Mouse (Mus musculus) stomach, embryonic 15.5 days (tissue): ENCODE measurements around the gene Ube2g2. TPM values are rescaled to one million over a fixed set of nuclear protein-coding genes. Genes with fewer than 3 reads are reported as not detected.
A peak's percentile ranks its signal among the peaks of the same experiment; 100 is the strongest.

Experiments used
- ATAC-seq: fragments of 200-750 bp; cut with Nextera tagmentation; 2 replicates; pipeline ENCODE4 v1.8.0; 2017; ENCODE audit warnings: low read depth, moderate number of reproducible peaks, moderate TSS enrichment; ENCODE audit not compliant: insufficient read depth, low FRiP score
- H3K27ac ChIP-seq: fragments of 300-500 bp; sonication (generic); 2 replicates; pipeline ENCODE4 v1.5.1; 2015; ENCODE audit warnings: mild to moderate bottlenecking, inconsistent platforms
- H3K27me3 ChIP-seq: fragments of 300-500 bp; sonication (generic); replicated peaks from 2 replicates; pipeline ENCODE4 v1.6.1; 2015; ENCODE audit warnings: inconsistent platforms
- H3K36me3 ChIP-seq: fragments of 300-500 bp; sonication (generic); 2 replicates; pipeline ENCODE4 v1.6.1; 2015; ENCODE audit warnings: inconsistent platforms
- H3K4me1 ChIP-seq: fragments of 300-500 bp; sonication (generic); 2 replicates; pipeline ENCODE4 v1.6.1; 2015; ENCODE audit warnings: inconsistent platforms
- H3K4me2 ChIP-seq: fragments of 300-500 bp; sonication (generic); 2 replicates; pipeline ENCODE4 v1.6.1; 2015; ENCODE audit warnings: mild to moderate bottlenecking, inconsistent platforms
- H3K4me3 ChIP-seq: fragments of 300-500 bp; sonication (generic); replicated peaks from 2 replicates; pipeline ENCODE4 v1.5.1; 2015; ENCODE audit warnings: inconsistent platforms
- H3K9ac ChIP-seq: fragments of 300-500 bp; sonication (generic); 2 replicates; pipeline ENCODE4 v1.6.1; 2015; ENCODE audit warnings: inconsistent platforms
- H3K9me3 ChIP-seq: fragments of 300-500 bp; sonication (generic); 2 replicates; pipeline ENCODE4 v1.6.1; 2016; ENCODE audit warnings: inconsistent platforms
- WGBS: fragments of 180-500 bp; shearing (Covaris S2); methylation state at CpG from one replicate; pipeline ENCODE4 v1.1.7; 2015; 5-methylcytosine and 5-hydroxymethylcytosine counted together
- polyA plus RNA-seq: library from polyadenylated mRNA; unstranded; fragments of >200 nt; fragmentation: Nextera tagmentation; extraction: Ambion mirVana; gene quantifications from 2 replicates; pipeline ENCODE4 v1.2.1, GENCODE M21; 2015

The Ube2g2 gene
- polyA plus RNA-seq, 1 experiment from 2014 or later = 73.3 TPM

DNA sequence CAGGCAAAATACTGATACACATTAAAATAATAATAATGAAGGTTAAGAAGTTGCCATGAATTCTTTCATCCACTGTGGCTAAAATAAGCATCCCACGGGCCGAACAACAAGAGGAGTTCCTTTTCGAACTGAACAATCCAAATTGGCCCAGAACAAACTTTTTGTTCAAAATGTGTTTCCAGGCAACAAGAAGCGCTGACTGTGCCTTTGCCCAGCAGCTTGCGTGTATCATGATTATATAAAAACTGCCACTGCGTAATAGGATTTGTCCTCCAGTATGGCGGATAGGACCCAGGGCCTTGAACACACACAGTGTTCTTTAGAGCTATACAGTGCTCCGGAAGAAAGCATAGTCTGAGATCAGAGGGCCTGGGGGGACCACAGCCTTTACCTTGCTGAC, 13.5 kb upstream of the Ube2g2 start:
- ATAC-seq = no peak
- Histone ChIP-seq H3K4me2 (no peak overlapping the region), H3K9me3 (no peaks in the 10 kb centered on the region), H3K4me1 (peaks cover 19% of the 10 kb centered on the region), H3K27me3 (no peaks in the 10 kb centered on the region), H3K27ac (no peak overlapping the region), H3K4me3 (no peak overlapping the region), H3K9ac (no peak overlapping the region), H3K36me3 (peaks cover 26% of the 10 kb centered on the region)
- WGBS = 86% methylated on average over 8 of the region's 8 CpGs

DNA sequence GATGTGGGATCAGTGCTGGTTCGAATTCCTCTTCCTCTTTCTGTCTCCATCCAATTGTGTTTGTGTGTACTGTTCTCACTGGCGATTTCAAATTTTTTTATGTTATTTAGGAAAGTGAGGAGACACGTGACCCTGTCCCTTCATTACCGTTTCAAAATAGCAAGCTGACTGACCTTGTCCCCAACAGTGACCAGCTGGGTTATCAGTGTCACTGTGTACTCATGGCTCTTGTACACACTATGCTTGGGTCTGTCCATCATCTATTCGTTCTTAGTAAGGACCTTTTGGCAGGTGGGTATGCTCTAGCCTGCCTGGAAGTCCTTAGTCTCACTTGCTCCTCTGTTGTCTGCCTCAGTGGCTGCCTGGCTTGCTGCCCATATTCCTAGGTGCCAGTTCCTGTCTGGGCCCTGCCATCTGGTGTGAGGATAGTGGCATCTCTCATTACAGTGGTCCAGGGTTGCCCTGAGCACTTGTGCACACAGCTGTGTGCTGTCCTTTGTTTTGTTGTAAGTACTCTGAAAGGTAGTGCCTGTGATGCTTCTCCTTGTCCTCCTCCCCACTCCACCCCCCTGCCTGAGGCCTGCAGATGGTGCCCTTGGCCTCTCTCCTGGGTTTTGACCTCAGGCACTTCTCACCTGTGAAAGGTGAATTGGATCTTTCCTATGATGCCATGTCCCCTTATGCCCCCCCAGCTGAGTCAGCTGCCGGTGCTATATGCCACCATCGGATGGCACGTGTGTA, 11.7 kb upstream of the Ube2g2 start:
- WGBS = 79% methylated on average over 8 of the region's 8 CpGs
- Histone ChIP-seq H3K9me3 (no peaks in the 10 kb centered on the region), H3K36me3 (peaks cover 38% of the 10 kb centered on the region), H3K27me3 (no peaks in the 10 kb centered on the region), H3K4me1 (peaks cover 19% of the 10 kb centered on the region), H3K9ac (no peak overlapping the region), H3K4me2 (no peak overlapping the region), H3K4me3 (no peak overlapping the region), H3K27ac (no peak overlapping the region)
- no peak for ATAC-seq

DNA sequence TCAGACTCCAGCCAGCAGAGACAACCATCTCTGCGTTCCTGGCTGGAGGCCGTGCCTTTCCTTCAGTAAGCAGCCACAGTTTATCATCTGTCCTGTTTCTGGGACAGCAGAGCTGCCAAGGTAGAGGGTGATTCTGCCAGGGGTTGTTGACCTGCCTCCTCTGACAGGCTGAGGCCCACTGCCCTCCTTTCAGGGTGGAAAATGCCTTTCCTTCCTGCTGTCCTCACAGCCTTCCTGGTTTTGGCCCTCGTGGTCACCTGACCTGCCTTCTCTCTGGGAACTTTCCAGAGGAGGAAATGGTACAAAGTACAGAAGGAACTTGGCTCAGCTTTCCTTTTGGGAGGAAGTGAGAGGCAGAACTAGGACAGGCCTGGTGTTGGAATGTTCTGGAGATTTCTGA, 8.7 kb upstream of the Ube2g2 start:
- H3K4me2 ChIP-seq = no peak overlapping the region
- ATAC-seq = peak; percentile 21; the same call in 1 of the 2 replicates
- H3K27me3 ChIP-seq = no peaks in the 10 kb centered on the region
- H3K27ac ChIP-seq = peak overlapping the region; percentile 65; the same call in 1 of the 2 replicates
- no peaks in the 10 kb centered on the region for H3K9me3 ChIP-seq
- no peak overlapping the region for H3K9ac ChIP-seq
- no peak overlapping the region for H3K4me3 ChIP-seq
- 81% methylated on average over 3 of the region's 3 CpGs for WGBS
- H3K36me3 ChIP-seq = peaks cover 55% of the 10 kb centered on the region
- 0 out of 2 replicates have a peak, but pooled peaks cover 4% of the 10 kb centered on the region for H3K4me1 ChIP-seq

DNA sequence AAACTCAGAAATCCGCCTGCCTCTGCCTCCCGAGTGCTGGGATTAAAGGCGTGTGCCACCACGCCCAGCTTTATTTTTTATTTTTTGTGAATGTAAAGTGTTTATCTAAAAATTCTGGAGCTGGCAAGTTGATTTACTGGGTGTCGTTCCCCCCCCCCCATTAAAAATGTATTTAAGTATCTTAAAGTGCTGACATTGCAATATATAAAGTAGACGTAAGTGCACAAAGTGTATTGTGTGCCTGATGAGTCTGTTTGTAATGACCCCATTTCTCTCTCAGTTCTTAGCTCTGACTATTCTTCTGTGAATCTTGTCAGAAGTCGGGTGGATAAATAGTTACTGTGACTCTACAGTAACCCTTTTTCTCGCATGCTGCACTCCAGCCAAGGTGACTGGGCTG, 6.4 kb upstream of the Ube2g2 start:
- Histone ChIP-seq H3K9ac (no peak overlapping the region), H3K27me3 (no peaks in the 10 kb centered on the region), H3K4me1 (no peaks in the 10 kb centered on the region), H3K27ac (no peak overlapping the region), H3K4me3 (no peak overlapping the region), H3K4me2 (no peak overlapping the region), H3K9me3 (no peaks in the 10 kb centered on the region), H3K36me3 (peaks cover 45% of the 10 kb centered on the region)
- 88% methylated on average over 8 of the region's 8 CpGs for WGBS
- no peak for ATAC-seq

DNA sequence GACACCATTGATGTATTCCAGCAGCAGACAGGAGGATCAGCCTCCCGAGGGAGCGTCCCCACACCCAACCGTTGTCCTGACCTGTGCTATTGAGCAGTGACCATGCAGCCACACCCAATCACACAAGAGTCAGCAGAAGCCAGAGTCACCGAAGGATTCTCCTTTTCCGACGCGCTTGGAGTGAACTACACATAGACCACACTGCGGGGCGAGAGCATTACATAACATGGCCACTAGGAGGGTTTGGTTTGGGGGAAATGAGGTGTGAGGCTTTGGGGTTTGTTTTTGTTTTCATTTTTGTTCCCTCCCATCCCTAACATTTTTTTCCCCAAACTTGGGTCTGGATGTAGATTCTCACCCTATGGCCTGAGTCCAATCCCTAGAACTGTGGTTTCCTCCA, 5.9 kb upstream of the Ube2g2 start:
- Histone ChIP-seq H3K4me1 (no peaks in the 10 kb centered on the region), H3K27me3 (no peaks in the 10 kb centered on the region), H3K9ac (no peak overlapping the region), H3K36me3 (peaks cover 40% of the 10 kb centered on the region), H3K4me2 (no peak overlapping the region), H3K4me3 (no peak overlapping the region), H3K27ac (no peak overlapping the region), H3K9me3 (no peaks in the 10 kb centered on the region)
- no peak for ATAC-seq
- WGBS = 92% methylated on average over 9 of the region's 9 CpGs

DNA sequence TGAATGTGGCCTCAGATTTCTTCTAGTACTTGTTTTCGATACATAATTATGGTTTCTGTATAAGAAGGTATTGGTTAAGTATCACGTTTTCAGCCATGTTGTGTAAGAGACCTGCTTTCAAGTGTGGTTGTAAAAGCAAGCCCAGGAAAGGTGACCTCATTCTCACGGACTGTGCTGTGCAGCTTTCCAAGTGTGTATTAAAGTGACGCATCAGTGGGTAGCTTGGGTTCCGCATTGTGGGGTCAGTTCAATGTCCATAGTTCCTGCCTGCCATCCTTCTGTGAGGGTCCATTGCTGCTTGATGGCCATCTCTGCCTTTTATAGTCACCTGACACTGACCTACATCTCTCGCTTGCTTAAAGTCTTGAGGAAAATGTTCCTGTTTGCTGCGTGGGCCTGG, 5.1 kb upstream of the Ube2g2 start:
- H3K36me3 ChIP-seq = peaks cover 33% of the 10 kb centered on the region

DNA sequence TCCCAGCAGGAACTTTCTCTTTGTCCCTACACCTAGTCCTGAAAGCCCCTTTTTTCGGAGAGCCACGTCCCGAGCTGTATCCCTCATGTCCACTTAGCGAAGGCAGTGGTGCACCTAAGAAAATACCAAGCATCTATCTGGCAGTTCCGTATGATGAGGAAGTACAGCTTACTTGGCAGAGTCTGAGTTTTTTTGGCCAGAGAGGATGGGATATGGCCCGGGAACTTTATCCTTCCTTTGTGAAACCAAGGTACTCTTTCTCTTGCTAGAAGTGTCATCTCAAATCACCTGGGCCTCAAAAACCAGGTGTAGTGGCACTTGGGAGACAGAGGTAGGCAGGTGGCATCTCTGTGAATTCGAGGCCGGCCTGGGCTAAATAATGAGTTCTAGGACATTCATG, 529 bp upstream of the Ube2g2 start:
- Histone ChIP-seq H3K36me3 (peaks cover 8% of the 10 kb centered on the region), H3K27me3 (no peaks in the 10 kb centered on the region), H3K9ac (no peak overlapping the region), H3K4me1 (peaks cover 28% of the 10 kb centered on the region), H3K4me2 (peak overlapping the region; percentile 70), H3K4me3 (peak overlapping the region; percentile 76), H3K27ac (peak overlapping the region; percentile 87), H3K9me3 (no peaks in the 10 kb centered on the region)
- no peak for ATAC-seq
- 71% methylated on average over 8 of the region's 8 CpGs for WGBS

More for the DNA sequence above, 5.1 kb upstream of the Ube2g2 start:
- Histone ChIP-seq H3K4me3 (no peak overlapping the region), H3K4me2 (no peak overlapping the region), H3K4me1 (peaks cover 6% of the 10 kb centered on the region; the same call in 1 of the 2 replicates), H3K9ac (no peak overlapping the region), H3K9me3 (no peaks in the 10 kb centered on the region), H3K27me3 (no peaks in the 10 kb centered on the region), H3K27ac (no peak overlapping the region)
- no peak for ATAC-seq
- WGBS = 91% methylated on average over 7 of the region's 7 CpGs

DNA sequence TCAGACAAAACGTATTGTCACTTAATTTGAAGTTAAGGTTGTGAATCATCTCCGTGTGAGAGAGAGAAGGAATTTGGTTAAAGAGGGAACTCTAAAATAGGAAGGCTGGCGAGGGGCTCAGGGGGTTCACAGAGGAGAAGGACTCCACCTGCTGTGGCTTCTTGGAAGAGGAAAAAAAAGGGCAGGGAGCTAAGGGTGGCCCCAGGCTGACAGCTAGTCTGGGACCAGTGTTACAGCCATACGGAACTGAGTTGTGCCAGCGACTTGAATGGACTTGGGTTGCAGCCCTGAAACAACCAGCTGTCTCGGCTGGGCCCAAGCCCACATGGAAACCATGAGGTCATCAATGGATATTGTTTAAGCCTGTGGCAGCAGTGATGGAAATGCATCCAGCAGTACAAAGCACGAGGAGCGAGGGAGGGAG, 1.0 kb downstream of the Ube2g2 start:
- no peaks in the 10 kb centered on the region for H3K36me3 ChIP-seq
- peak overlapping the region; percentile 70 for H3K4me2 ChIP-seq
- H3K27me3 ChIP-seq = no peaks in the 10 kb centered on the region
- ATAC-seq = no peak
- peak overlapping the region; percentile 95 for H3K9ac ChIP-seq
- peaks cover 29% of the 10 kb centered on the region for H3K4me1 ChIP-seq
- WGBS = 5% methylated on average over 8 of the region's 8 CpGs
- H3K9me3 ChIP-seq = no peaks in the 10 kb centered on the region
- peak overlapping the region; percentile 76 for H3K4me3 ChIP-seq
- peak overlapping the region; percentile 89 for H3K27ac ChIP-seq

DNA sequence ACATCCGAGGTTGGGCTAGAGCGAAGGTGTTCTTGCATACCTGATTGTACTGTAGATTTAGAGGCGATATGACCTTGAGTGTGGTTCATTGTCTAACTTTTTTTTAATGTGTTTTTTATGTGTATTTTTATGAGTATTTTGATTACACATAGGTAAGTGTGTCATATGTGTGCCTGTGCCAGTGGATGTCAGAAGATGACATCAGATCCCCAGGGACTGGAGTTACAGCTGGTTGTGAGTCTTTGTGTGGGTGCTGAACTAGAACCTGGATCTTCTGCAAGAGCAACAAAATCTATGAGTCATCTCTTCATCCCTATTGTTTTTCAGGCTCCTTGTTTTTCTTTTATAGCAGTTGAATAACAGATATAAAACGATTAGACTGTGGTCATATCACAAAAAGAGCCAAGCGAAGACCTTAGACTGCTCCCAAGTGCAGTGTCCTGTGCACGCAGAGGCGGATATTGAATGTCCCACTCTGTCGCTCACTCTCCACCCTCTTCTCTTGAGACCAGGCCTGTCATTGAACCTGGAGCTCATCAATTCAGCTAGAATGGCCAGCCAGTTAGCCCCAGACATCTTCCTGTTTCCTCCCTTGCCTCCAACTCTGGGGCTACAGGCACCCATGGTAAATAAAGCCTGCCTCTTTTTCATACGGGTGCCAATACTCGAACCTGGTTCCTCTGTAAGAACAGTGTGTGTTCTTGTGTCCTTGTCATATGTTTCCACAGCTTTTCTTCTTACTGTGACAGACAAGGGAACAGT, 1.7 kb downstream of the Ube2g2 start:
- 87% methylated on average over 10 of the region's 10 CpGs for WGBS
- peak overlapping the region; percentile 76 for H3K4me3 ChIP-seq
- H3K36me3 ChIP-seq = no peaks in the 10 kb centered on the region
- peak overlapping the region; percentile 89 for H3K27ac ChIP-seq
- no peak overlapping the region for H3K9ac ChIP-seq
- peak overlapping the region; percentile 70 for H3K4me2 ChIP-seq
- no peaks in the 10 kb centered on the region for H3K9me3 ChIP-seq
- ATAC-seq = no peak
- peaks cover 29% of the 10 kb centered on the region for H3K4me1 ChIP-seq
- no peaks in the 10 kb centered on the region for H3K27me3 ChIP-seq

DNA sequence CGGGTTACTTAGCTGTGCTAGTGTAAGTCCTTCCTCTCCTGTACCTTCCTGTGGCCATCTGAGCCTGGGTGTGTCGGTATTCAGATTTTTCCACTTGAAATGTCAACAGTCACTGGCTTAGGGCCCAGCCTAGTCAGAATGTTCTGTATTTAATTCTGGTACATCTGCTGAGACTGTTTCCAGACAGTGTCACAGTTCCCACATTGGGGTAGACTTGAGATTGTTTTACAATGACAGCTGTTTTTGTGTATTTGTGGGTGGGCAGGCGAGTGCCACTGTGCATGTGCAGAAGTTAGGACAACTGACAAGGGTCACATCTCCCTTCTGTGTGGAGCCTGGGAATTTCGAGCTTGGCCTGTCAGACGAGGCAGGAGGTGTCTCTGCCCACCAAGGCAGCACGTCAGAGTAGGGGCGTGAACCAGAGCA, 2.5 kb downstream of the Ube2g2 start:
- no peak for ATAC-seq
- no peaks in the 10 kb centered on the region for H3K27me3 ChIP-seq
- 53% methylated on average over 7 of the region's 7 CpGs for WGBS
- no peak overlapping the region for H3K4me3 ChIP-seq
- H3K9ac ChIP-seq = no peak overlapping the region
- H3K4me1 ChIP-seq = peaks cover 29% of the 10 kb centered on the region
- H3K36me3 ChIP-seq = no peaks in the 10 kb centered on the region
- peak overlapping the region; percentile 45 for H3K27ac ChIP-seq
- peak overlapping the region; percentile 29; the same call in 1 of the 2 replicates for H3K4me2 ChIP-seq
- no peaks in the 10 kb centered on the region for H3K9me3 ChIP-seq

DNA sequence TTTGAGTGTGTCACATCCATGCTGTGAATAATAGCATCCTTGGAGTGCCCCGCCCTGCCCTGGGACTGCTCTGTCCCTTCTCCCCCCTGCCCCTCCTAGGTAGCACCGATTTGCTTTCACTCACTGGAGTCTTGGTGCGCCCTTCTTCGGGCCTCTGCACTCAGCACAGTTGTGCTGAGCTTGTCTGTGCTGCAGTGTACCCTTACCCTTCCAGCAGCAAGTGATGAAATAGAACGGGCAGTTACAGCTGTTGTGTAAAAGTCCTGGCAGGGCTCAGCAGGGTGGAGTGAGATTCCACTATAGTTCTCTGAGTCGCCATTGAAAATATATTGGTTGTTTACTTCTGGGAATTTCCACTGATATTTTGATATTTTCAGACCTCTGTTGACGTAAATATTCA, 4.0 kb downstream of the Ube2g2 start:
- WGBS = 74% methylated on average over 7 of the region's 7 CpGs
- no peak overlapping the region for H3K9ac ChIP-seq
- no peaks in the 10 kb centered on the region for H3K27me3 ChIP-seq
- H3K4me2 ChIP-seq = no peak overlapping the region
- ATAC-seq = no peak
- H3K36me3 ChIP-seq = no peaks in the 10 kb centered on the region; the same call in 1 of the 2 replicates
- no peak overlapping the region for H3K4me3 ChIP-seq
- no peak overlapping the region for H3K27ac ChIP-seq
- peaks cover 29% of the 10 kb centered on the region for H3K4me1 ChIP-seq
- no peaks in the 10 kb centered on the region for H3K9me3 ChIP-seq

DNA sequence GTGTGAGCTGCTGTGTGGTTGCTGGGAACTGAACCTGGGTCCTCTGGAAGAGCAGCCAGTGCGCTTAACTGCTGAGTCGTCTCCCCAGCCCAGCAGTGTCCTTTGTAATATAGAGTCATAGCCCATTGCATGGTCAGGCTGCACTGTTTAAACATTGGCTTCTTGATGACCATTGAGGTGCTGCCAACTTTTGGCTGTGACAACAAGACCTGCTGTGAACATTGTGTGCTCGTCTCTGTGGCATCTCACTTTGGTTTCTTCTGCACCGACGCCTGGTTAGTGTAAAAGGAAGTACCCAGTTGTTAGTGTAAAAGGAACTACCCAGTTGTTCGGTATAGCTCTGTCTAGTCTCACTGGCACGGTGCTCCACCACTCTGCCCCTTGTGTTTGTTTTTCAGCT, 4.5 kb downstream of the Ube2g2 start:
- H3K4me2 ChIP-seq = no peak overlapping the region
- no peaks in the 10 kb centered on the region for H3K27me3 ChIP-seq
- H3K36me3 ChIP-seq = peaks cover 5% of the 10 kb centered on the region
- H3K4me1 ChIP-seq = peaks cover 26% of the 10 kb centered on the region
- 67% methylated on average over 7 of the region's 7 CpGs for WGBS
- no peak for ATAC-seq
- no peak overlapping the region for H3K9ac ChIP-seq
- no peak overlapping the region for H3K27ac ChIP-seq
- H3K4me3 ChIP-seq = no peak overlapping the region
- H3K9me3 ChIP-seq = no peaks in the 10 kb centered on the region
